Mouse (Mus musculus) embryonic facial prominence, embryonic 11.5 days (tissue): Measurements from ENCODE around the gene Ddhd1. TPM values are rescaled to one million over a fixed set of nuclear protein-coding genes. Genes with fewer than 3 reads are reported as not detected.

ENCODE experiments used
- ATAC-seq: fragments of 200-750 bp; cut with Nextera tagmentation; replicated peaks from 2 replicates; pipeline ENCODE4 v1.8.0; 2017; ENCODE audit warnings: low read depth; ENCODE audit not compliant: insufficient number of reproducible peaks, low FRiP score, low TSS enrichment
- DNase-seq: peaks from one replicate; pipeline ENCODE4 v3.0.0-alpha.2; 2015; ENCODE audit warnings: low spot score
- H3K27ac ChIP-seq: fragments of 300-500 bp; sonication (generic); replicated peaks from 2 replicates; pipeline ENCODE4 v1.5.1; 2014; ENCODE audit warnings: mild to moderate bottlenecking, low read depth, low read length, control low read depth
- H3K27me3 ChIP-seq: fragments of 300-500 bp; sonication (generic); 2 replicates; pipeline ENCODE4 v1.6.1; 2014; ENCODE audit warnings: mild to moderate bottlenecking, low read length, moderate library complexity, mixed read lengths; ENCODE audit not compliant: control insufficient read depth, insufficient read depth
- H3K36me3 ChIP-seq: fragments of 300-500 bp; sonication (generic); replicated peaks from 2 replicates; pipeline ENCODE4 v1.6.1; 2014; ENCODE audit warnings: low read depth, mild to moderate bottlenecking, low read length, moderate library complexity, mixed read lengths; ENCODE audit not compliant: control insufficient read depth, insufficient read depth
- H3K4me1 ChIP-seq: fragments of 300-500 bp; sonication (generic); 2 replicates; pipeline ENCODE4 v1.6.1; 2014; ENCODE audit warnings: low read length, mixed read lengths; ENCODE audit not compliant: control insufficient read depth, insufficient read depth
- H3K4me2 ChIP-seq: fragments of 300-500 bp; sonication (generic); 2 replicates; pipeline ENCODE4 v1.6.1; 2014; ENCODE audit warnings: low read depth, mild to moderate bottlenecking, control low read depth, low read length, moderate library complexity
- H3K4me3 ChIP-seq: fragments of 300-500 bp; sonication (generic); 2 replicates; pipeline ENCODE4 v1.5.1; 2014; ENCODE audit warnings: low read depth, low read length, control low read depth
- H3K9ac ChIP-seq: fragments of 300-500 bp; sonication (generic); replicated peaks from 2 replicates; pipeline ENCODE4 v1.6.1; 2014; ENCODE audit warnings: mild to moderate bottlenecking, control low read depth, low read length
- H3K9me3 ChIP-seq: fragments of 300-500 bp; sonication (generic); replicated peaks from 2 replicates; pipeline ENCODE4 v1.6.1; 2016; ENCODE audit warnings: mild to moderate bottlenecking, low read length, inconsistent platforms, mixed read lengths; ENCODE audit not compliant: control insufficient read depth
- WGBS: fragments of 180-500 bp; shearing (Covaris S2); extraction: QIAGEN DNeasy Blood & Tissue Kit; methylation state at CpG from one replicate; pipeline ENCODE4 v1.1.7; 2014; 5-methylcytosine and 5-hydroxymethylcytosine counted together
- polyA plus RNA-seq: library from polyadenylated mRNA; unstranded; fragments of >200 nt; fragmentation: Nextera tagmentation; extraction: Ambion mirVana; gene quantifications from 2 replicates; pipeline ENCODE4 v1.2.1, GENCODE M21; 2014

Gene Ddhd1
- polyA plus RNA-seq, 1 experiment from 2014 or later = 6.9 TPM

DNA sequence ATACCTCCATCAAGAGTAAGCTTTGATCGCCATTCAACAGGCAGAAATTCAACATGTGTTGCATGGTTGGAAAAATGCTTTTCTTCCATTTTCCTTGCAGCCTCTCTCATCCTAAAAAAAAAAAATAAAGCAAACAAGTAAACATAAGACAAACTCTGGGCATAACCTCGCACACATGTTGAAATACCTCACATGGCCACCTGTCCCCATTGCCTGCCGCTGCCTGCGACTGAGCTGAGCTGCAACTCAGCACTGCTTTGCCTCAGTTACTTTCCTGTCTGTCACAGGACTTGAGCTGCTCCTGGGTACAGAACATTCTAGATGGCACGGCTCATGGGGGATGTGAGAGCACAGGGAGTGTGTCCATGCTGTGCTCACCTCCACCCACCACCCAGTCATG, 41.4 kb downstream of the Ddhd1 start:
- Histone ChIP-seq H3K27me3 (no peaks in the 10 kb centered on the region), H3K4me1 (no peaks in the 10 kb centered on the region), H3K9me3 (no peaks in the 10 kb centered on the region), H3K27ac (no peak overlapping the region), H3K9ac (no peak overlapping the region), H3K36me3 (no peaks in the 10 kb centered on the region), H3K4me2 (no peak overlapping the region), H3K4me3 (no peak overlapping the region)
- ATAC-seq (no peak), DNase-seq (no peak)
- WGBS = 85% methylated on average over 5 of the region's 5 CpGs

DNA sequence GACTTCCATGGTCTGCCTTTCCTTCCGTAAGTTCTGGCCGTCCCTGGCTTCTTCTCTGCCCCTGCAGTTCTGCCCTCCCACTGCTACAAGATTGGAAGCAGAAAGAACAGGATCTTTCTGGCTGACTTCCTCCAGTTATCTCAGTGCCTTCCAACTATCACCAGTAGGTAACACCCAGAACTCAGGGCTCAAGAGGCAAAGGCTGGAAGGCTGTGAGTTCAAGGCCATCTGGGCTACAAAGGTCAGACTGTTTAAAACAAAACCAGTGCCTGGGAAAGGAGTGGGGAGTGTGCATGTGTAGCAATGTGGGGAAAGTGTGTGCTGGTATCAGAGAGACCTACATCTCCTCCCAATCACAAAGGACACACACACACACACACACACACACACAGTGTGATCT, 42.2 kb downstream of the Ddhd1 start:
- DNase-seq = no peak
- no peaks in the 10 kb centered on the region for H3K27me3 ChIP-seq
- no peak for ATAC-seq
- no peak overlapping the region for H3K9ac ChIP-seq
- no peaks in the 10 kb centered on the region for H3K9me3 ChIP-seq
- 92% methylated on average over 2 of the region's 2 CpGs for WGBS
- no peak overlapping the region for H3K4me2 ChIP-seq
- H3K4me1 ChIP-seq = no peaks in the 10 kb centered on the region
- no peak overlapping the region for H3K27ac ChIP-seq
- H3K4me3 ChIP-seq = no peak overlapping the region
- no peaks in the 10 kb centered on the region for H3K36me3 ChIP-seq

DNA sequence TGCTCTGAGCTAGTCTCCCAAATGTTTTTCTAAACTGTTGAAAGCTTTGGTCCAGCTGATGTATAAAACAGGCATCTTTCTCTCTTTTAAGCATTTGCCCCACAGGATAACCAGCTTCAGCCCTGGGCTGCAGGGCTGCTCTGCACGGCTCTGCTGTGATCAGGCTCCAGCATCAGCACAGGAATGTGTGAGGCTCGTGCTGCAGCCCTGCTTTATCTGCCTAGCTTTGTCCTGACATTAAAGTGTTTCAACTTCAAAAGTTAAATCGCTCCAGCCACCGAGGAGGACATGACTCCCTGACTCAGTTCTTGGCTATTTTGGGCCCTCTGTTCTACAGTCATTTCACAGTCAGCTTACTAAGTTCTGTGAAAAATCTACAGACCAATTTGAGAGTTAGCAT, 43.1 kb downstream of the Ddhd1 start:
- no peaks in the 10 kb centered on the region for H3K36me3 ChIP-seq
- WGBS = 66% methylated on average over 4 of the region's 4 CpGs
- H3K4me2 ChIP-seq = no peak overlapping the region
- H3K27ac ChIP-seq = no peak overlapping the region
- no peak overlapping the region for H3K9ac ChIP-seq
- no peak overlapping the region for H3K4me3 ChIP-seq
- no peaks in the 10 kb centered on the region for H3K9me3 ChIP-seq
- no peaks in the 10 kb centered on the region for H3K4me1 ChIP-seq
- ATAC-seq = no peak
- no peaks in the 10 kb centered on the region for H3K27me3 ChIP-seq
- DNase-seq = no peak

DNA sequence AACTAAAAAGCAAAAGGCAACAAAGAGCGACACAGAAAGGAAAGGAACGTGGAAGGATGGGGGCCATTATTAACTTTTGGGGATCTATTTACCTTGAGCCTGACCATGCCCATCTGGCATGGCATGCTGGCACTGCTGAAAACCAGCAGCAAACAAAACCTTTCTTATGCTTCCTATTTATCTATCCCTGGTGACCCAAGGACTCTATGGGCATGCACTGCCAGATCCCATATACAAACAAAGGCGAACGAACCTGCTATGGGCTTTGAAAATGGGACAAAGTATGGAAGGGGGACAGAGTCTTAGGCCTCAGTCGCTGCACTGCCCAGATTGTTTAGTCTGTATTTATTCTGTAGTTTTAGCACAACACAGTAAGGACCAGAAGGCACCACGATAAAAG, 43.5 kb downstream of the Ddhd1 start:
- no peak overlapping the region for H3K9ac ChIP-seq
- WGBS = 91% methylated on average over 6 of the region's 6 CpGs
- H3K4me3 ChIP-seq = no peak overlapping the region
- no peak overlapping the region for H3K27ac ChIP-seq
- H3K27me3 ChIP-seq = no peaks in the 10 kb centered on the region
- no peaks in the 10 kb centered on the region for H3K4me1 ChIP-seq
- DNase-seq = no peak
- H3K36me3 ChIP-seq = no peaks in the 10 kb centered on the region
- ATAC-seq = no peak
- H3K4me2 ChIP-seq = no peak overlapping the region
- no peaks in the 10 kb centered on the region for H3K9me3 ChIP-seq

DNA sequence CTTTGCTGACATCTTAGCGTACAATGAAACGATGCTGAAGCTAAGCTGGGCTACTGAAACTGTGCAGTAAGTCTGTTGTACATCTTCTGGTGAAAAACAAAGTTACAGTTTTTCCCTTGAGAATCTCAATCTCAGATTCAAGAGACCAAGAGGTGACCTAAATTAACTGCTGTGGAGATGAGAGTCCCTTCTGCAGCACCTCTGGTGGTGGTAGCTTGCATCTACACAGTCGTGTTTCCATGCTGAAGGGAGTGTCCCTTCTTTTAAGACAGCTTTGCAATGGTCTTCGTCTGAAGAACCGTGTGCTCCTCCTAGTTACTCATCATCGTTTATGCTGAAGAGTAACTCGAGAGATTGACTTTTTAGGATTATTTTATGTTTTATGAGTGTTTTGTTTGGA, 46.3 kb downstream of the Ddhd1 start:
- Histone ChIP-seq H3K4me3 (no peak overlapping the region), H3K4me2 (no peak overlapping the region), H3K27ac (no peak overlapping the region), H3K27me3 (no peaks in the 10 kb centered on the region), H3K36me3 (no peaks in the 10 kb centered on the region), H3K9me3 (no peaks in the 10 kb centered on the region), H3K9ac (no peak overlapping the region), H3K4me1 (no peaks in the 10 kb centered on the region)
- ATAC-seq (no peak), DNase-seq (no peak)
- 89% methylated on average over 7 of the region's 7 CpGs for WGBS

DNA sequence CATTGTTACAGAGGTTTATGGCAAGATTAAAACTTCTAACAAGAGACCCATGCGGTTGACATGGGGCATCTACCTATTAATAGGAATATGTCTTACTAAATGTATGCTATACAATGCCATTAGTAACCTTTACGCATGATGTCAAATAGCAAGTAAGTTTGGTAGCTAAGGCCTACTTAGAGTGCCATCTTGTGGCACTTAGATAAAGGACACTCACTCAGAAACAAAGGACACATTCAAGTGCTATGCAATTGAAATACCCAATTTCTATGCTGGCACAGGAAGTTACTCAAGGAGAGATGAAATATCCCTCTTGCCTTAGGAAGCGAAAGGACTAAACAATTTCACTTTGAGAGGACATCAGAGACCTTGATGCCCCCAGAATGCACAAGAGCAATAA, 55.9 kb downstream of the Ddhd1 start:
- WGBS = 57% methylated on average over 3 of the region's 3 CpGs
- ATAC-seq (no peak), DNase-seq (peak; percentile 68)
- Histone ChIP-seq H3K4me3 (no peak overlapping the region), H3K4me1 (no peaks in the 10 kb centered on the region), H3K4me2 (no peak overlapping the region), H3K27ac (no peak overlapping the region), H3K9ac (no peak overlapping the region), H3K9me3 (no peaks in the 10 kb centered on the region), H3K27me3 (no peaks in the 10 kb centered on the region), H3K36me3 (no peaks in the 10 kb centered on the region)

DNA sequence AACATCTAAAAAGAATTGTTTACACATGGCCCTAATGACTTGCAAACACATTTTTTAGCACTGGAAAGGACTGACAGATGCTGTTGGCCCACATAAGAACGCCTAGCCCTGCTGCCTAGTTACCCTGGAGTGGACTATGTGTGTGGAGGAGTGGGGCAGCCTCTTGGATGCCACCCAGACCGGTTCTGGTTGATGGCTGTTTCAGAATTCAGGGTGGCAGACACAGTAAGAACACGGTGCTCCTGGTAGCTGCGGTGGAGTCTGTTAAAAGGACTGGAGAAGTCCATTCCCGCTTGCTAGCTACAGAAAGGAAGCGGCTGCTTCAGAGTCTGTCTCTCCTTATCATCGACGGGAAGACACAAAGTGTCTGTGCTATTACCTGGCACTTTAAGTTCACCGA, 57.4 kb downstream of the Ddhd1 start:
- Histone ChIP-seq H3K36me3 (no peaks in the 10 kb centered on the region), H3K4me1 (no peaks in the 10 kb centered on the region), H3K27ac (no peak overlapping the region), H3K4me3 (no peak overlapping the region), H3K4me2 (no peak overlapping the region), H3K9me3 (no peaks in the 10 kb centered on the region), H3K27me3 (no peaks in the 10 kb centered on the region), H3K9ac (no peak overlapping the region)
- DNase-seq = no peak
- no peak for ATAC-seq
- WGBS = 91% methylated on average over 9 of the region's 9 CpGs

DNA sequence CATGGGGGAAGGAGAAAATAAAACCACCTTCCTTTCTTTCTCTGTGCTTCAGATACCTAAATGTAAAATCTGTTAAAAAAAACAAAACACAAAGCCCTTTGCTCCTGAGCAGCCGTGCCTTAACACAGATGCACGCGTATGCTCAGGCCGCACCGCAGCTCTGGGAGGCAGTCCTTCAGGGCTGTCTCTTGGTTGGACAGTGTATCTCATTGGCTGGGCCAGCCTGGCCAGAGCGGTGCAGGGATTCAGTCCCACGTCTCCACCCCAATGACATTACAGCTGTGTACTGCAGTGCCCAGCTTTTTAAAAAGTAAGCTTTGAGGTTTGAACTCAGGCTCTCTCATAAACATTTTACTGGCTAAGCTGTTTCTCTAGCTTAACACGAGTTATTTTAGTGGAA, 60.1 kb downstream of the Ddhd1 start:
- no peak overlapping the region for H3K9ac ChIP-seq
- H3K27me3 ChIP-seq = no peaks in the 10 kb centered on the region
- no peaks in the 10 kb centered on the region for H3K9me3 ChIP-seq
- DNase-seq (no peak), ATAC-seq (no peak)
- no peak overlapping the region for H3K4me2 ChIP-seq
- H3K36me3 ChIP-seq = no peaks in the 10 kb centered on the region
- 66% methylated on average over 8 of the region's 8 CpGs for WGBS
- no peaks in the 10 kb centered on the region for H3K4me1 ChIP-seq
- no peak overlapping the region for H3K27ac ChIP-seq
- H3K4me3 ChIP-seq = no peak overlapping the region

DNA sequence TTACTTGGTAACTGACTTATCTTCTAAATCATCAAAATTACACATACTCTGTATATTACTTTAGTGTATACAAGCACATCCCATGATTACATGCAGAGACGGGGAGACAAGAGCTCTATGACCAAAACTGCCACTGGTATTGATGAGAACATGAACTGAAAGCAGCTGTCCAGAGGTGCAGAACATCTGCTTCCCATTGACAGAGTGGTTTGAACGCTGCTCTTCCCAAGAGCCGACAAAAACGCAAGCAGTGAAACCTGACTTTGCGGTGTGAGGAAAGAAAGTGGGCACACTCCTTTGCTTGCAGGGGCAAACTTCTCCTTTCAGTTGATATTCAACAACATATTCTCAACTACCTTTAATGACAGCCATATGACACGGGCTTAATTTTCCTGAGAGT, 64.7 kb downstream of the Ddhd1 start:
- Histone ChIP-seq H3K27me3 (no peaks in the 10 kb centered on the region), H3K4me1 (no peaks in the 10 kb centered on the region), H3K27ac (no peak overlapping the region), H3K9me3 (no peaks in the 10 kb centered on the region), H3K4me3 (no peak overlapping the region), H3K4me2 (no peak overlapping the region), H3K9ac (no peak overlapping the region), H3K36me3 (no peaks in the 10 kb centered on the region)
- DNase-seq (peak; percentile 51), ATAC-seq (no peak)
- WGBS = 57% methylated on average over 6 of the region's 6 CpGs
